Mouse (Mus musculus) Patski (cell line): Measurements from ENCODE around the gene Lemd2. TPM values are rescaled to one million over a fixed set of nuclear protein-coding genes. Genes with fewer than 3 reads are reported as not detected.
A peak's percentile ranks its signal among the peaks of the same experiment; 100 is the strongest.

ENCODE experiments used
- ATAC-seq: fragments of 100-300 bp; one replicate; pipeline ENCODE4 v1.8.0; 2021
- CTCF ChIA-PET: fragments of 350-600 bp; sonication (Branson Sonifier 250); formaldehyde crosslinking; loops from one replicate; lab custom pipeline; 2022; ENCODE audit warnings: inconsistent platforms; lab: Charles Lee
- POLR2A ChIA-PET: fragments of 350-600 bp; sonication (Branson Sonifier 250); formaldehyde crosslinking; loops from one replicate; lab custom pipeline; 2022; ENCODE audit warnings: antibody characterized with exemption, inconsistent platforms; lab: Charles Lee
- DNase-seq: peaks from one replicate; pipeline ENCODE4 v3.0.0-alpha.2; 2011; ENCODE audit warnings: low read depth, low spot score
- H3K27me3 ChIP-seq: fragments of 371-371 bp; one replicate; pipeline ENCODE4 v1.5.1; 2021
- CTCF ChIP-seq: fragments of 100-300 bp; IDR thresholded peaks from one replicate; pipeline ENCODE4 v1.5.1; 2021
- in situ Hi-C: fragments of 300-500 bp; cut with MboI; formaldehyde crosslinking; loops from 3 replicates; pipeline ENCODE4 v1.11.1; 2018; ENCODE audit warnings: low pct_unique_long_range_greater_than_20kb, mixed read lengths
- polyA plus RNA-seq: library from polyadenylated mRNA; unstranded; gene quantifications from one replicate; pipeline ENCODE4 v1.2.3, GENCODE M21; 2021

Gene Lemd2
- polyA plus RNA-seq, 1 experiment from 2014 or later = 104 TPM

DNA sequence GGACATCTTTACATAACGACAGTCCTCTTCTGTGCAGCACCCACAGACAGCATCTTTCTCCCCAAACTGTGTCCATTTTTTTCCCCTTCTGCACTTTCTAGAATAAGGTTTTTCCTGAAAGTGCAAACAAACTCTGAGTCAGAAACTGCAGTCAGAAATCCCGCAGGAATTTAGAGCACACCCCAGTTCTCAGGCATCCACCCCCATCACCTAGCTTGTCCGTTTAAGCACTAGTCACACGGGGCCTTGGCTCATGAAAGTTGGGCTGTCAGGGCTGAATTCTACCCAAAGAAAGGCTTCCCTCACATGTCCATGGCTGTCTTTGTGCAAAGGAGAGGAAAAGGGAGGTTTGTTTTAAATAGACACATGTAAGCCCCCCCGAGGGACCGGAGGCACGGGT lies 23.0 kb upstream of the Lemd2 start:
- ATAC-seq (no peak), DNase-seq (no peak)
- ChIA-PET POLR2A (no interaction called here), CTCF (no interaction called here)
- H3K27me3 ChIP-seq = peaks cover 3% of the 10 kb centered on the region
- in situ Hi-C loops = no loop called here
- TF ChIP-seq CTCF = no peak

DNA sequence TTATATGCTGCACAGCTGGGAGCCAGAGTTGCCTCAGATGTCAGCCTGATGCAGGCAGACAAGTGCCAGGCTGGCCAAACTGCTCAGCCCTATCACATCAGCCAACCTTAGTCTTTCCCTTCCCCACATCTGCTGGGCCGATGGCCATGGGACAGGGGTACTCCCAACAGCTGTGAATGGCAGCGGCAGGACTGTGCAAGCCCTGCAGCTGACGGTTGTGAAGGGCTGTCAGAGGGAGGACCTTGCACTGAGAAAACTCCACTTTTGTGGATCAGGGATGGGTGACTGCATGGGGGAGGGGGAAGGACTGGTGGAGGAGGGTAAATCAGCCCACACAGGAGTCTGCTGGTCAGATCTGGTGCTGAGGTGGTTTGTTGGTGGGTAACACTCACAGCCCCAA lies 22.4 kb upstream of the Lemd2 start:
- ChIA-PET CTCF (no interaction called here), POLR2A (no interaction called here)
- DNase-seq (no peak), ATAC-seq (no peak)
- peaks cover 3% of the 10 kb centered on the region for H3K27me3 ChIP-seq
- TF ChIP-seq CTCF = no peak
- in situ Hi-C loops = no loop called here

DNA sequence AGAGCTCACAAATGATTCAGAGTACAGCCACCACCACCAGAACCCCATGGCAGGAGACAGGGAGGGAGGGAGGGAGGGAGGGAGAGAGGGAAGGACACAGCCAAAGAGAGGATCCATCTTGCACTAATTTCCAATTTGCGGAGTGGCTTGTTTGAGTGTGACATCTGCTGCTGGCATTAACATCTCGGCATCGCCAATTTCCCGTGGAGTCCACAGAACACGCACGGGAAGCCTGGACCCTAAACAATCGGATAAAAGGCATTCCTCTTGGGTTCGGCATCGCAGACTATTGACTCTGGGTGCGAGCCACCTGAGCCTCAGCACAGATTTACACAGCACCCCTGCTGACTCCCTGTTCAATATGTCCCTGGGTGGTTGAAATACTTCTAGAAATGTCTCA lies 21.5 kb upstream of the Lemd2 start:
- H3K27me3 ChIP-seq = peaks cover 3% of the 10 kb centered on the region
- CTCF ChIA-PET = no interaction called here
- TF ChIP-seq CTCF = no peak
- in situ Hi-C loops = no loop called here
- ATAC-seq = no peak
- POLR2A ChIA-PET = no interaction called here
- no peak for DNase-seq

DNA sequence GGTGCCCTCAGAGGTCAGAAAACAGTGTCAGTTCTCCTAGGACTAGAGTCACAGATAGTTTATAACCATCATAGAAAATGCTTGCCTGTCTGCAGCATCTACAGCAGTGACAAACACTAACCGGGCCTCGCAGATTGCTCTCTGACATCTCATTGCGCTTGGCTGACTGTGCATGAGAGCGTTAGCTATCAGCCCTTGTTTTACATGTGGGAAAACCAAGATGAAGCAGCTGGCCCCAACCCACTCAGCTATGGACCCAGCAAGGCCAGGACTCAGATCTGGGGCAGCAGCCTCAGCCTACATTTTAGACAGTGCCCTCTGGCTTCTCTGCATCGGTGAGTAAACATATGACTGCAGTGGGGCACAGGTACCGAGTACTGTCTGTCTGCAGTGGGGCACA lies 19.6 kb upstream of the Lemd2 start:
- no peak for DNase-seq
- POLR2A ChIA-PET = no interaction called here
- CTCF ChIA-PET = no interaction called here
- TF ChIP-seq CTCF = no peak
- in situ Hi-C loops = no loop called here
- peaks cover 3% of the 10 kb centered on the region for H3K27me3 ChIP-seq
- no peak for ATAC-seq

DNA sequence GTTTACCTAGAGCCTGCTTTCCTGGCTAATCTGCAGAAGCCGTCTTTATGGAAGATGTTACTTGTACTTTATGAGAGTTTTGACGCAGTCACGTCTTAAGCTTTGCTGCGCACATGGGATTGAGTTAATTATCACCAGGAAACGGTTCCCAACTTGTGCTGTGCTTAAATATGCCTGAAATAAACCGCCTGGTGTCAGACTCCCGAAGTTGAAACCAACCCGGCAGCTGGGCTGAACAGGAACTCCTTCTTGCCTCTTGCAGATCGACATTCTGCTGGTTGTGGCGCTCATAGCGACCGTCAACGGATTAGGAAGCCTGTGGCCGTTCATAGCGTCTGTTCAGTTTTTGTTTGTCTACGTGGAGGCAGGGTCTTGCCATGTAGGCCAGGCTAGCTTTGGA lies 17.3 kb upstream of the Lemd2 start:
- POLR2A ChIA-PET = no interaction called here
- in situ Hi-C loops = no loop called here
- DNase-seq = no peak
- H3K27me3 ChIP-seq = peaks cover 7% of the 10 kb centered on the region
- CTCF ChIA-PET = no interaction called here
- ATAC-seq = no peak
- TF ChIP-seq CTCF = no peak

DNA sequence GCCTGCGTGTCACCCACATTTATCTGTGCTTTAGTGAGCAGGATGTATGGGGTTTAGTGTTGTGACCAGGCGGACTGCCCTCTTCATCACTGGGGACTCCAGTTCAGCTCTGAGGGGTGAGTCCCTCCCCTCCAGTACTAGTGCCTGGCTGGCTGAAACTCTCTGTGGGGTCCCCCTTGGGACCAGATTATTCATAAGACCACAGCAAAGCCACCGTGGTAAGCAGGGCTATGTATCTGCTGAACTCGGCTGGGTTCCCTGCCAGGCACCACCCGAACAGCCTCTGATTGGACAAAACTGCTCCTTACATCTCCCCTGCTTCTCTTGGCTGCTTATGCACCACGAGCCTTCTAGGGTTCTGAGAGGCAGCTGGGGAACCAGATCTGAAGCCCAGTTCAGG lies 14.6 kb upstream of the Lemd2 start:
- ChIA-PET CTCF (no interaction called here), POLR2A (no interaction called here)
- peaks cover 7% of the 10 kb centered on the region for H3K27me3 ChIP-seq
- ATAC-seq (no peak), DNase-seq (no peak)
- in situ Hi-C loops = no loop called here
- no peak for TF ChIP-seq CTCF

DNA sequence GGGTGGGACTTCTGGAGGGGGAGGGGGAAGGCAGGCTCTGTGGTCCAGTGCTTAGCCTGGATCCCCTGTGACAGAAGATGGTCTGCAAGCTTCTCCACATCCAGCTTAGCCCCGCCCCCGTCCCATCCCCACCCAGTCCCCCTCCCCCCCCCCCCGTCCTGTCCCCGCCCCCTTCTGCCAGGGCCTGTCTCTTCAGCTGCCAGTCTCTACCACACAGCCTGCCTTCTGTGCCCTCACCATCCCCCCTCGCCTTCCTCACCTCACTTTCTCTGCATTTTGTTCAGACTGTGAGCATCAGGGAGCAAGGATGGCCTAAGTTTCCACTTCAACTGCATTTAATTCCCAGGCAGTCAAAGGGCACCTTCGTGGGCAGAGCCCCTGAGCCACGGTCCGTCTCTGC lies 14.1 kb upstream of the Lemd2 start:
- no peak for DNase-seq
- ATAC-seq = no peak
- ChIA-PET CTCF (no interaction called here), POLR2A (no interaction called here)
- TF ChIP-seq CTCF = no peak
- in situ Hi-C loops = no loop called here
- H3K27me3 ChIP-seq = peaks cover 7% of the 10 kb centered on the region

DNA sequence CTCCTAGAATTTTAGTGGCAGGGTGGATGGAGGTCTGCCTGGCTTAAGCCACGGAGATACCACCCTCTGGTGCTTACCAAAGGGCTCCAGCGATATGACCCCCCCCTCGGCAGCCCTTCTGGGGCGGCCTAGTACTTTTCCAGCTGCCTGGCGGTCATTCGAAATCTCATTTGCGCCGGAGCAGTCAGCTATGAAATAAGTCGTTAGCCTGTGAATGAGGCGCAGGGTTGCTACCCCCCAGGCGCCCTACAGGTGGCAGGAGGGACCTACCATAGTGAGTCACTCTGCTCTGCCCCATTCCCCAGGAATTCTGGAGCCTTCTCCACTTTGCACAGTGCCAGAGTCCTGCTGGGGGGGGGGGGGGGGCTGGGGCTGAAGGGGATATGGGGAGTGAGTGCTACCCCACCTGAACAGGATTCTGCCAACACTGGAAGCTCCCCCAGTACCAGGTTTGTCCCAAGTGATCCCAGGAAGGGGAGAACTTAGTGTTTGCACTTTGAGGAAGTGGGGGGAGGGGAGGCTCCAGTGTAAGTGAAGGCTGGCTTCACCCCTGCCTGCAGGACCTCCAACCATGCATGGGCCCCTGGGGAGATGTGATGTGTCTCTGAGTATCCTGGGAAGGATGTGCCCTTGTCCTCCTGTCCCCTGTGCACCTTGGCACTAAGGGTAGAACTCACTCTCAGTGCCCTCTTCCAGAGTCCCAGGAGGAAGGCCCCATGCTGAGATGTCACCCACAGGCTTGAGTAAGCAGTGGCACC lies 8.7 kb upstream of the Lemd2 start:
- ChIA-PET CTCF (interaction anchor here (1.5 to 1.6 kb wide), 2 partner anchors 23 to 40 kb away, joined by 3 to 4 read pairs; no protein-coding TSS in a partner anchor), POLR2A (interaction anchor here (0.6 kb wide), 1 partner anchor 73 kb away, joined by 3 read pairs; no protein-coding TSS in a partner anchor)
- peak; percentile 68 for ATAC-seq
- TF ChIP-seq CTCF = no peak
- no peak for DNase-seq
- in situ Hi-C loops = loop anchor here (5.0 kb wide), 1 partner anchor 304 kb away; no protein-coding TSS in a partner anchor
- H3K27me3 ChIP-seq = peaks cover 7% of the 10 kb centered on the region

DNA sequence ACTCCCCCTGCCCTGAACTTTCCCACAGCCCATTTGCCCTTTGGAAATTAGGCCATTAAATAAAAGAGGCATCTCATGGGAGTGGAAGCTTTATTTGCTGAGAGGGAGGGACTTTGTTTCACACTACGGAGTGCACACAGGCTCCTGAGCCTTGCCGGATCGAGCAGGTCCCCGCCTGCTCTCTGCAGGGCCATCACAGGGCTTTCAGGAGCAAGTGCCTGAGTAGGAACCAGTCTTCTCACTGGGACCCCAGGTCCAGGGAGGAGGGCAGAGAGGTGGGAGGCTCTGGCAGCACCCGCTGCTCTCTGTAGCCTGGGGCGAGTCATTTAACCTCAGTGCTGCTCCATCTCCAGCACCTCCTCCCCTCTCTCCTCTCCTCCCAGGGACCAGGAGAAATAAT lies 7.7 kb upstream of the Lemd2 start:
- ChIA-PET POLR2A (no interaction called here), CTCF (interaction anchor here (1.5 kb wide), 1 partner anchor 41 kb away, joined by 3 read pairs; no protein-coding TSS in a partner anchor)
- no peak for TF ChIP-seq CTCF
- no peak for ATAC-seq
- peaks cover 1% of the 10 kb centered on the region for H3K27me3 ChIP-seq
- in situ Hi-C loops = loop anchor here (5.0 kb wide), 1 partner anchor 305 kb away; no protein-coding TSS in a partner anchor
- DNase-seq = no peak

DNA sequence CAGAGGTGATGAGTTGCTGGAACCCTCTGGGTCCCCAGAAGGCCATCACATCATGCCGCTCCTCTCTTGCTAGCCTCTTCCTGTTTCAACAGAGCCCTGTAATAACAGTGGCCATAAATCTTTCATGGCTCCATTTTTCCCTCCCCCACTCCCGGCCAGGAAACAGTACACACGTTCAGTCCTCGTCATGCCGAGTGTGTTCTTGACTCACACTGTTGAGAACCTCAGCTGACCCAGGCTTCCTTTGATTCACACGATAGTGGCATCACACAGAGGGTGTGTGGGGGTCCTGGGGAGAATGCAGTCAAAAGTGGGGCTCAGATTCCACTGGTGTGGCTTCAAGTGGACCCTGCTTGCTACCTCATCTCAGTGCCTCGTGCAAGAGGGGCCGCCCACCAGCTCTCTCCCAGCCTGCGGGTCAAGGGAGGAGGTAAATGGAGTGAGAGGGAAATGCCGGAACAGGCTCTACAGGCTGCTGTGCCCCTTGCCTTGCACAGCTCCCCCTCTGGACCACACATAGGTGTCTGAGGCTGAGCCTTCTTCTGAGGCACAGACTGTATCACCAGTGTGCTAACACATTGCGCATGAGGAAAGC lies 2.9 kb upstream of the Lemd2 start:
- ChIA-PET POLR2A (no interaction called here), CTCF (no interaction called here)
- no peak for DNase-seq
- no peaks in the 10 kb centered on the region for H3K27me3 ChIP-seq
- no peak for TF ChIP-seq CTCF
- in situ Hi-C loops = no loop called here
- ATAC-seq = no peak
